Mouse (Mus musculus) urinary bladder, postnatal 36 days (tissue): ENCODE measurements around the gene Muc2.
"Not testable (repeated sequence)": the region's sequence is repeated elsewhere in the genome, so short reads cannot be mapped to it uniquely, and the experiment has no call there.

Experiments
- DNase-seq, 2 experiments: peaks; one replicate each; pipeline ENCODE4 v3.0.0; 2022; ENCODE audit warnings: low spot score in 2 of 2, mixed read lengths in 1 of 2

Gene Muc2

GRCm38 (mm10) chr7:141690040-141690439 lies at the start of gene Muc2:
Gene Muc2 (plus strand): TSS chr7:141690340.
- DNase-seq, result no peak

- DNase-seq, result no peak
These were observed 47.8 kb upstream of the Muc2 start for GRCm38 (mm10) chr7:141642375-141642774.

GRCm38 (mm10) chr7:141643160-141643559 lies 47.0 kb upstream of the Muc2 start:
- DNase-seq, result no peak

- DNase-seq, result no peak
These were observed 43.1 kb upstream of the Muc2 start for GRCm38 (mm10) chr7:141647083-141647482.

- no peak for DNase-seq
These were observed 42.3 kb upstream of the Muc2 start for GRCm38 (mm10) chr7:141647815-141648214.

- no peak for DNase-seq
These were observed 37.9 kb upstream of the Muc2 start for GRCm38 (mm10) chr7:141652191-141652590.

- no peak for DNase-seq
These were observed 29.8 kb upstream of the Muc2 start for GRCm38 (mm10) chr7:141660346-141660745.

- DNase-seq, result no peak
These were observed 28.7 kb upstream of the Muc2 start for GRCm38 (mm10) chr7:141661481-141661880.

GRCm38 (mm10) chr7:141662223-141662622 lies 27.9 kb upstream of the Muc2 start:
- DNase-seq, result no peak

GRCm38 (mm10) chr7:141666190-141666589 lies 23.9 kb upstream of the Muc2 start:
- DNase-seq, result peak; percentile 31 to 42

- not testable (repeated sequence) for DNase-seq
These were observed 21.0 kb upstream of the Muc2 start for GRCm38 (mm10) chr7:141669097-141669496.

- DNase-seq, result peak; percentile 24 to 35
These were observed 19.1 kb upstream of the Muc2 start for GRCm38 (mm10) chr7:141670999-141671398.

GRCm38 (mm10) chr7:141671626-141672291 lies 18.4 kb upstream of the Muc2 start:
- no peak for DNase-seq

GRCm38 (mm10) chr7:141678922-141679321 lies 11.2 kb upstream of the Muc2 start:
- no peak for DNase-seq

GRCm38 (mm10) chr7:141687330-141687729 lies 2.8 kb upstream of the Muc2 start:
- DNase-seq, result no peak

GRCm38 (mm10) chr7:141693591-141694273 lies 3.6 kb downstream of the Muc2 start:
- no peak for DNase-seq

GRCm38 (mm10) chr7:141694274-141694639 lies 4.1 kb downstream of the Muc2 start:
- no peak for DNase-seq

GRCm38 (mm10) chr7:141696538-141696937 lies 6.4 kb downstream of the Muc2 start:
- no peak for DNase-seq

GRCm38 (mm10) chr7:141699556-141700220 lies 9.5 kb downstream of the Muc2 start:
- DNase-seq, result no peak

GRCm38 (mm10) chr7:141747451-141748100 lies 57.4 kb downstream of the Muc2 start:
- DNase-seq, result no peak

GRCm38 (mm10) chr7:141752513-141752912 lies 62.4 kb downstream of the Muc2 start:
- no peak for DNase-seq

- DNase-seq, result peak; percentile 35 to 50
These were observed 65.7 kb downstream of the Muc2 start for GRCm38 (mm10) chr7:141755831-141756230.
